Mouse (Mus musculus) myocyte (in vitro differentiated cells): Measurements from ENCODE around the gene Actn4.

Experiments used
- E2F4 ChIP-seq: IDR thresholded peaks from one replicate; pipeline ENCODE4 v1.6.1; 2011; ENCODE audit warnings: mild to moderate bottlenecking, control low read depth, moderate library complexity; ENCODE audit not compliant: insufficient read depth
- MYOD1 ChIP-seq, 3 experiments: IDR thresholded peaks; one replicate each; pipeline ENCODE4 v1.6.1; 2011; ENCODE audit warnings: control low read depth in 2 of 3, low read depth in 2 of 3, mild to moderate bottlenecking in 2 of 3, moderate library complexity in 1 of 3; ENCODE audit not compliant: insufficient read length in 2 of 3, control insufficient read depth in 1 of 3
- POLR2A ChIP-seq: IDR thresholded peaks from one replicate; pipeline ENCODE4 v1.6.1; 2011; ENCODE audit warnings: low read depth, mild to moderate bottlenecking, control low read depth, moderate library complexity; ENCODE audit not compliant: insufficient read length
- POLR2AphosphoS2 ChIP-seq: IDR thresholded peaks from one replicate; pipeline ENCODE4 v1.6.1; 2011; ENCODE audit warnings: low read depth, control low read depth; ENCODE audit not compliant: insufficient read length
- TCF12 ChIP-seq: IDR thresholded peaks from one replicate; pipeline ENCODE4 v1.6.1; 2011; ENCODE audit warnings: mild to moderate bottlenecking, control low read depth; ENCODE audit not compliant: poor library complexity, insufficient read depth, severe bottlenecking
- TCF3 ChIP-seq: IDR thresholded peaks from one replicate; pipeline ENCODE4 v1.6.1; 2011; ENCODE audit warnings: low read depth, control low read depth; ENCODE audit not compliant: insufficient read length

- no peak for TF ChIP-seq POLR2A
- no peak for TF ChIP-seq TCF3
- TF ChIP-seq MYOD1 (IDR thresholded peaks at IDR 0.05; ENCODE audit: control insufficient read depth in 1 of 3, insufficient read length in 2 of 3, low read depth in 2 of 3), result no peak
- TF ChIP-seq POLR2AphosphoS2, result no peak
- TF ChIP-seq E2F4, result no peak
- no peak for TF ChIP-seq TCF12
Measured at GRCm38 (mm10) chr7:28985207-28985606, 23.1 kb upstream of the Actn4 start.
